Mouse (Mus musculus): ENCODE data around the gene Thap3. TPM values are rescaled to one million over a fixed set of nuclear protein-coding genes. Genes with fewer than 3 reads are reported as not detected.

Gene Thap3
- polyA plus RNA-seq, 1 experiment from 2014 or later, result 20.8 TPM

GRCm38 (mm10) chr4:151960513-151960854 is 28.3 kb downstream of the Thap3 start:
- in situ Hi-C loops (cut with MboI; ENCODE audit: low pct_unique_long_range_greater_than_20kb), result no loop called here
- peak; percentile 55 for DNase-seq (ENCODE audit: low read depth, low spot score)
- ChIA-PET CTCF (interaction anchor here (0.9 to 1.5 kb wide), 3 partner anchors 12 to 27 kb away, joined by 3 to 5 read pairs (median 3); no protein-coding TSS in a partner anchor), POLR2A (interaction anchor here (0.6 kb wide), 1 partner anchor 15 kb away, joined by 3 read pairs; no protein-coding TSS in a partner anchor)
- peak; percentile 80 for ATAC-seq
- no peak for TF ChIP-seq CTCF (IDR thresholded peaks at IDR 0.05)
- no peaks in the 10 kb centered on the region for H3K27me3 ChIP-seq

GRCm38 (mm10) chr4:151959849-151960512 is 28.8 kb downstream of the Thap3 start:
- POLR2A ChIA-PET, result no interaction called here
- no peak for TF ChIP-seq CTCF (IDR thresholded peaks at IDR 0.05)
- CTCF ChIA-PET, result interaction anchor here (0.9 to 1.5 kb wide), 3 partner anchors 12 to 26 kb away, joined by 3 to 5 read pairs (median 3); no protein-coding TSS in a partner anchor
- in situ Hi-C loops (cut with MboI; ENCODE audit: low pct_unique_long_range_greater_than_20kb), result no loop called here
- DNase-seq (ENCODE audit: low read depth, low spot score) (no peak), ATAC-seq (no peak)
- H3K27me3 ChIP-seq, result no peaks in the 10 kb centered on the region

GRCm38 (mm10) chr4:151957584-151958315 is 31.0 kb downstream of the Thap3 start:
- no peaks in the 10 kb centered on the region for H3K27me3 ChIP-seq
- POLR2A ChIA-PET, result no interaction called here
- CTCF ChIA-PET, result interaction anchor here (1.6 kb wide), 1 partner anchor 18 kb away, joined by 6 read pairs; no protein-coding TSS in a partner anchor
- no peak for TF ChIP-seq CTCF (IDR thresholded peaks at IDR 0.05)
- in situ Hi-C loops (cut with MboI; ENCODE audit: low pct_unique_long_range_greater_than_20kb), result no loop called here
- ATAC-seq, result no peak
- no peak for DNase-seq (ENCODE audit: low read depth, low spot score)

GRCm38 (mm10) chr4:151955791-151956190 is 33.0 kb downstream of the Thap3 start:
- no peak for ATAC-seq
- no peak for TF ChIP-seq CTCF (IDR thresholded peaks at IDR 0.05)
- no peak for DNase-seq (ENCODE audit: low read depth, low spot score)
- ChIA-PET CTCF (no interaction called here), POLR2A (no interaction called here)
- in situ Hi-C loops (cut with MboI; ENCODE audit: low pct_unique_long_range_greater_than_20kb), result no loop called here
- no peaks in the 10 kb centered on the region for H3K27me3 ChIP-seq

GRCm38 (mm10) chr4:151953209-151953608 is 35.6 kb downstream of the Thap3 start:
- ChIA-PET POLR2A (interaction anchor here (1.3 kb wide), 1 partner anchor 14 kb away, joined by 3 read pairs; no protein-coding TSS in a partner anchor), CTCF (no interaction called here)
- in situ Hi-C loops (cut with MboI; ENCODE audit: low pct_unique_long_range_greater_than_20kb), result no loop called here
- TF ChIP-seq CTCF (IDR thresholded peaks at IDR 0.05), result no peak
- DNase-seq (ENCODE audit: low read depth, low spot score) (no peak), ATAC-seq (no peak)
- H3K27me3 ChIP-seq, result no peaks in the 10 kb centered on the region

- no peaks in the 10 kb centered on the region for H3K27me3 ChIP-seq
- no peak for TF ChIP-seq CTCF (IDR thresholded peaks at IDR 0.05)
- in situ Hi-C loops (cut with MboI; ENCODE audit: low pct_unique_long_range_greater_than_20kb), result no loop called here
- no peak for DNase-seq (ENCODE audit: low read depth, low spot score)
- CTCF ChIA-PET, result no interaction called here
- ATAC-seq, result no peak
- POLR2A ChIA-PET, result no interaction called here
Observed at GRCm38 (mm10) chr4:151948497-151949471, 40.0 kb downstream of the Thap3 start.

GRCm38 (mm10) chr4:151946211-151946610 is 42.6 kb downstream of the Thap3 start:
- ChIA-PET CTCF (no interaction called here), POLR2A (interaction anchor here (0.7 kb wide), 1 partner anchor 15 kb away, joined by 3 read pairs; no protein-coding TSS in a partner anchor)
- H3K27me3 ChIP-seq, result no peaks in the 10 kb centered on the region
- TF ChIP-seq CTCF (IDR thresholded peaks at IDR 0.05), result no peak
- DNase-seq (ENCODE audit: low read depth, low spot score) (no peak), ATAC-seq (no peak)
- in situ Hi-C loops (cut with MboI; ENCODE audit: low pct_unique_long_range_greater_than_20kb), result no loop called here

- ChIA-PET POLR2A (interaction anchor here (0.6 kb wide), 1 partner anchor 108 kb away, joined by 8 read pairs; no protein-coding TSS in a partner anchor), CTCF (no interaction called here)
- DNase-seq (ENCODE audit: low read depth, low spot score), result no peak
- in situ Hi-C loops (cut with MboI; ENCODE audit: low pct_unique_long_range_greater_than_20kb), result no loop called here
- no peak for ATAC-seq
- H3K27me3 ChIP-seq, result no peaks in the 10 kb centered on the region
- no peak for TF ChIP-seq CTCF (IDR thresholded peaks at IDR 0.05)
Observed at GRCm38 (mm10) chr4:151938089-151938488, 50.7 kb downstream of the Thap3 start.

- ChIA-PET CTCF (no interaction called here), POLR2A (interaction anchor here (0.6 kb wide), 1 partner anchor 107 kb away, joined by 8 read pairs; no protein-coding TSS in a partner anchor)
- in situ Hi-C loops (cut with MboI; ENCODE audit: low pct_unique_long_range_greater_than_20kb), result no loop called here
- no peaks in the 10 kb centered on the region for H3K27me3 ChIP-seq
- ATAC-seq (no peak), DNase-seq (ENCODE audit: low read depth, low spot score) (no peak)
- TF ChIP-seq CTCF (IDR thresholded peaks at IDR 0.05), result no peak
Observed at GRCm38 (mm10) chr4:151937441-151937840, 51.4 kb downstream of the Thap3 start.

GRCm38 (mm10) chr4:151934215-151934572 is 54.6 kb downstream of the Thap3 start:
- DNase-seq (ENCODE audit: low read depth, low spot score), result no peak
- no peaks in the 10 kb centered on the region for H3K27me3 ChIP-seq
- in situ Hi-C loops (cut with MboI; ENCODE audit: low pct_unique_long_range_greater_than_20kb), result no loop called here
- POLR2A ChIA-PET, result interaction anchor here (0.7 kb wide), 1 partner anchor 85 kb away, joined by 3 read pairs; no protein-coding TSS in a partner anchor
- ATAC-seq, result no peak
- no peak for TF ChIP-seq CTCF (IDR thresholded peaks at IDR 0.05)
- CTCF ChIA-PET, result interaction anchor here (0.7 to 0.9 kb wide), 3 partner anchors 11 to 27 kb away, joined by 3 to 4 read pairs (median 3); no protein-coding TSS in a partner anchor

All from Patski (cell line).